Mouse (Mus musculus) MEL (cell line): ENCODE measurements around the gene Ikbke. TPM values are rescaled to one million over a fixed set of nuclear protein-coding genes. Genes with fewer than 3 reads are reported as not detected.
"Not testable (repeated sequence)": the region's sequence is repeated elsewhere in the genome, so short reads cannot be mapped to it uniquely, and the experiment has no call there.

Source experiments
- DNase-seq: peaks from one replicate; pipeline ENCODE4 v3.0.0; 2011; ENCODE audit warnings: low read depth, low spot score
- H3K27ac ChIP-seq: 2 replicates; pipeline ENCODE4 v1.5.1; 2012; ENCODE audit warnings: low read depth, mild to moderate bottlenecking, control low read depth, low read length, moderate library complexity; ENCODE audit not compliant: control insufficient read depth
- H3K27me3 ChIP-seq, 2 experiments: fragments of 150-350 bp in 1 of 2; sonication (generic) in 1 of 2; 2 replicates each; pipeline ENCODE4 v1.6.1; 2012; ENCODE audit warnings: low read length in 2 of 2, mild to moderate bottlenecking in 2 of 2, improper control_type of control experiment in 1 of 2, moderate library complexity in 1 of 2; ENCODE audit not compliant: insufficient read depth in 2 of 2, control insufficient read depth in 1 of 2
- H3K36me3 ChIP-seq, 2 experiments: 2 replicates each; pipeline ENCODE4 v1.6.1; 2012 to 2014; ENCODE audit warnings: low read length in 2 of 2, improper control_type of control experiment in 1 of 2, inconsistent platforms in 1 of 2, mild to moderate bottlenecking in 1 of 2; ENCODE audit not compliant: insufficient read depth in 2 of 2, control insufficient read depth in 1 of 2
- H3K4me1 ChIP-seq, 2 experiments: fragments of 150-350 bp in 1 of 2; sonication (generic) in 1 of 2; 2 replicates each; pipeline ENCODE4 v1.6.1; 2012; ENCODE audit warnings: low read length in 2 of 2, improper control_type of control experiment in 1 of 2, mild to moderate bottlenecking in 1 of 2; ENCODE audit not compliant: insufficient read depth in 2 of 2, control insufficient read depth in 1 of 2
- H3K4me3 ChIP-seq, 2 experiments: fragments of 150-350 bp in 1 of 2; sonication (generic) in 1 of 2; 2 replicates each; pipeline ENCODE4 v1.5.1; 2012; ENCODE audit warnings: low read depth in 2 of 2, low read length in 2 of 2, mild to moderate bottlenecking in 2 of 2, moderate library complexity in 2 of 2, control low read depth in 1 of 2, improper control_type of control experiment in 1 of 2; ENCODE audit not compliant: control insufficient read depth in 1 of 2, insufficient read depth in 1 of 2
- H3K79me2 ChIP-seq: 2 replicates; pipeline ENCODE4 v1.6.1; 2012; ENCODE audit warnings: mild to moderate bottlenecking, low read length, moderate library complexity; ENCODE audit not compliant: control insufficient read depth, poor library complexity, insufficient read depth
- H3K9ac ChIP-seq: 2 replicates; pipeline ENCODE4 v1.6.1; 2012; ENCODE audit warnings: low read depth, mild to moderate bottlenecking, control low read depth, low read length, moderate library complexity; ENCODE audit not compliant: control insufficient read depth, poor library complexity, severe bottlenecking
- H3K9me3 ChIP-seq: fragments of 150-350 bp; sonication (generic); replicated peaks from 2 replicates; pipeline ENCODE4 v1.6.1; 2012; ENCODE audit warnings: mild to moderate bottlenecking, low read length, improper control_type of control experiment, moderate library complexity; ENCODE audit not compliant: insufficient read depth
- CHD2 ChIP-seq: IDR thresholded peaks from 2 replicates; pipeline ENCODE4 v1.6.1; 2011; ENCODE audit warnings: low read length, improper control_type of control experiment
- E2F4 ChIP-seq: IDR thresholded peaks from 2 replicates; pipeline ENCODE4 v1.6.1; 2011; ENCODE audit warnings: low read depth, low read length, improper control_type of control experiment, borderline replicate concordance
- JUND ChIP-seq: IDR thresholded peaks from 2 replicates; pipeline ENCODE4 v1.6.1; 2011; ENCODE audit warnings: low read depth, mild to moderate bottlenecking, improper control_type of control experiment, low read length
- MYC ChIP-seq: IDR thresholded peaks from 2 replicates; pipeline ENCODE4 v1.6.1; 2011; ENCODE audit warnings: low read depth, mild to moderate bottlenecking, low read length, improper control_type of control experiment, moderate library complexity
- NELFE ChIP-seq: IDR thresholded peaks from 2 replicates; pipeline ENCODE4 v1.6.1; 2011; ENCODE audit warnings: low read depth, low read length, improper control_type of control experiment
- RAD21 ChIP-seq: IDR thresholded peaks from 2 replicates; pipeline ENCODE4 v1.6.1; 2011; ENCODE audit warnings: mild to moderate bottlenecking, low read depth, low read length, improper control_type of control experiment
- RCOR1 ChIP-seq: IDR thresholded peaks from 2 replicates; pipeline ENCODE4 v1.6.1; 2012; ENCODE audit warnings: low read depth, mild to moderate bottlenecking, inconsistent platforms, low read length, improper control_type of control experiment
- USF1 ChIP-seq: IDR thresholded peaks from 2 replicates; pipeline ENCODE4 v1.6.1; 2014; ENCODE audit warnings: low read depth, mild to moderate bottlenecking, inconsistent platforms, low read length, improper control_type of control experiment, moderate library complexity
- ZKSCAN1 ChIP-seq: IDR thresholded peaks from 2 replicates; pipeline ENCODE4 v1.6.1; 2012; ENCODE audit warnings: low read depth, mild to moderate bottlenecking, inconsistent platforms, low read length, improper control_type of control experiment, moderate library complexity
- ZMIZ1 ChIP-seq: IDR thresholded peaks from 2 replicates; pipeline ENCODE4 v1.6.1; 2012; ENCODE audit warnings: low read depth, mild to moderate bottlenecking, inconsistent platforms, low read length, improper control_type of control experiment, moderate library complexity
- polyA plus RNA-seq, 2 experiments: library from polyadenylated mRNA; stranded (reverse) in 1 of 2; unstranded in 1 of 2; fragments of >175 nt in 1 of 2; fragments of >200 nt in 1 of 2; gene quantifications; 2 replicates each; pipeline versions ENCODE4 v1.2.1 to v1.2.4; 2012; ENCODE audit warnings: low replicate concordance in 2 of 2, low read depth in 1 of 2; ENCODE audit not compliant: insufficient read length in 2 of 2, insufficient read depth in 1 of 2, missing spikeins in 1 of 2
- total RNA-seq: library from RNA; depleted of rRNA; stranded (reverse); fragments of 300-350 nt; gene quantifications from 2 replicates; pipeline ENCODE4 v1.2.3, GENCODE M21; 2012

Ikbke gene
- total and polyA plus RNA-seq, 3 experiments, result 4.0 to 7.2 TPM; not detected in 1

GRCm38 (mm10) chr1:131259632-131260308 is 19.6 kb downstream of the Ikbke start (continued):
- TF ChIP-seq MYC (no peak), RCOR1 (no peak), ZKSCAN1 (no peak)

- Histone ChIP-seq H3K4me1 (no peaks in the 10 kb centered on the region), H3K9ac (no peak overlapping the region)
Observed at GRCm38 (mm10) chr1:131257288-131257687, 22.1 kb downstream of the Ikbke start.

GRCm38 (mm10) chr1:131252516-131253250 is 26.7 kb downstream of the Ikbke start:
- not testable (repeated sequence) for H3K79me2 ChIP-seq, H3K4me3 ChIP-seq, DNase-seq, H3K27ac ChIP-seq, H3K9ac ChIP-seq, H3K36me3 ChIP-seq, H3K27me3 ChIP-seq, H3K4me1 ChIP-seq, H3K9me3 ChIP-seq

More at GRCm38 (mm10) chr1:131257288-131257687, 22.1 kb downstream of the Ikbke start:
- H3K79me2 ChIP-seq, result no peaks in the 10 kb centered on the region
- TF ChIP-seq NELFE (no peak), CHD2 (no peak), E2F4 (no peak), RAD21 (no peak), ZMIZ1 (no peak), USF1 (no peak), JUND (no peak)
- no peaks in the 10 kb centered on the region for H3K27me3 ChIP-seq
- no peaks in the 10 kb centered on the region for H3K36me3 ChIP-seq
- DNase-seq, result no peak
- H3K4me3 ChIP-seq, result no peak overlapping the region
- no peak overlapping the region for H3K27ac ChIP-seq
- no peaks in the 10 kb centered on the region for H3K9me3 ChIP-seq
